Mouse (Mus musculus): ENCODE measurements around the gene Pdlim5. TPM values are rescaled to one million over a fixed set of nuclear protein-coding genes. Genes with fewer than 3 reads are reported as not detected.

Gene Pdlim5
- polyA plus RNA-seq, 1 experiment from 2014 or later = 51.4 TPM

DNA sequence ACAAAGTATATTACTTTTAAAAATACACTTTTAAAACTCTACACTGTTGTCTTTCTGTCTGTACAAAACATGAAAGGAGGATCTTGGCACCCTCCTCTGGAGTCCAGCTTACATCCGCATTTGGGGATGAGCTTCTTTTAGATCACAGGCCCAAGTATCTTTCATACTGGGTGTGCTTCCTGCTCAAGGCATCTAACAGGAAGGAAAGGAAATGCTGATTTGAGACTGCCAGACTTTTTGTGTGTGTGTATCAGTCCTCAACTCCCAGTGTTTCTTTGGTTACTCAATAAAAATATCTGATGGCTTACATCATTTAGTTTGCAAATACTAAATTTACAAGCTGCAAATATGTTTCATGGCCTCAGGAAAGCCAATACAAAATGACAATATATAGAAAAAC lies 42.3 kb downstream of the Pdlim5 start:
- ATAC-seq (ENCODE audit: low FRiP score, low TSS enrichment) = no peak
- H3K4me2 ChIP-seq (replicated peaks; ENCODE audit: low read depth, low read length) = no peak overlapping the region
- no peak overlapping the region for H3K27ac ChIP-seq (ENCODE audit: low read depth, low read length)
- no peak overlapping the region for H3K9ac ChIP-seq (ENCODE audit: low read depth, low read length)
- no peaks in the 10 kb centered on the region for H3K9me3 ChIP-seq (ENCODE audit: control insufficient read depth, low read length)
- H3K36me3 ChIP-seq (ENCODE audit: control insufficient read depth, insufficient read depth, low read length) = no peaks in the 10 kb centered on the region
- no peaks in the 10 kb centered on the region for H3K4me1 ChIP-seq (ENCODE audit: control insufficient read depth, insufficient read depth, low read length)
- no peak overlapping the region for H3K4me3 ChIP-seq (ENCODE audit: low read length)
- H3K27me3 ChIP-seq (ENCODE audit: control insufficient read depth, insufficient read depth, low read length) = no peaks in the 10 kb centered on the region
- WGBS = 86% methylated on average over 1 of the region's 1 CpGs

DNA sequence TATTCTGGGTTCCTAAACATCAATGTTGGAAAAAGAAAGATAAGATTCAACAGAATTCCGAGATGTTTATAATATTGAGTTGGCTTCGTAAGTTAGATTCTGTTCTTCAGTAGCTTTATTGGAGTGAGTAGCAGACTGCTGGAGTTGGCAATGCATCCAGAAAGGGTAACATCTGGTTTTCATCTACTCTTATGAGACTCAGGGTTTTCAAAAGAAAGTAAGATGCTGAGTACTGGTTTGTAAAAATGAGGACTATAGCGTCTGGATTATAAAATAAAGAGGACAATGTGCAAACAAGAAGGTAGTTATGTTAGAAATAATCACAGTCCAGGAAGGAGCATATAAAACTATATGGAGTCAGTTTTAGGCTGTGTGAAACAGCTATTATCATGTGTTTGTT lies 45.0 kb downstream of the Pdlim5 start:
- H3K4me2 ChIP-seq (replicated peaks; ENCODE audit: low read depth, low read length) = no peak overlapping the region
- H3K36me3 ChIP-seq (ENCODE audit: control insufficient read depth, insufficient read depth, low read length) = no peaks in the 10 kb centered on the region
- ATAC-seq (ENCODE audit: low FRiP score, low TSS enrichment) = no peak
- no peak overlapping the region for H3K9ac ChIP-seq (ENCODE audit: low read depth, low read length)
- H3K27me3 ChIP-seq (ENCODE audit: control insufficient read depth, insufficient read depth, low read length) = no peaks in the 10 kb centered on the region
- no peak overlapping the region for H3K27ac ChIP-seq (ENCODE audit: low read depth, low read length)
- no peaks in the 10 kb centered on the region for H3K9me3 ChIP-seq (ENCODE audit: control insufficient read depth, low read length)
- H3K4me3 ChIP-seq (ENCODE audit: low read length) = no peak overlapping the region
- no peaks in the 10 kb centered on the region for H3K4me1 ChIP-seq (ENCODE audit: control insufficient read depth, insufficient read depth, low read length)
- 84% methylated on average over 3 of the region's 3 CpGs for WGBS

DNA sequence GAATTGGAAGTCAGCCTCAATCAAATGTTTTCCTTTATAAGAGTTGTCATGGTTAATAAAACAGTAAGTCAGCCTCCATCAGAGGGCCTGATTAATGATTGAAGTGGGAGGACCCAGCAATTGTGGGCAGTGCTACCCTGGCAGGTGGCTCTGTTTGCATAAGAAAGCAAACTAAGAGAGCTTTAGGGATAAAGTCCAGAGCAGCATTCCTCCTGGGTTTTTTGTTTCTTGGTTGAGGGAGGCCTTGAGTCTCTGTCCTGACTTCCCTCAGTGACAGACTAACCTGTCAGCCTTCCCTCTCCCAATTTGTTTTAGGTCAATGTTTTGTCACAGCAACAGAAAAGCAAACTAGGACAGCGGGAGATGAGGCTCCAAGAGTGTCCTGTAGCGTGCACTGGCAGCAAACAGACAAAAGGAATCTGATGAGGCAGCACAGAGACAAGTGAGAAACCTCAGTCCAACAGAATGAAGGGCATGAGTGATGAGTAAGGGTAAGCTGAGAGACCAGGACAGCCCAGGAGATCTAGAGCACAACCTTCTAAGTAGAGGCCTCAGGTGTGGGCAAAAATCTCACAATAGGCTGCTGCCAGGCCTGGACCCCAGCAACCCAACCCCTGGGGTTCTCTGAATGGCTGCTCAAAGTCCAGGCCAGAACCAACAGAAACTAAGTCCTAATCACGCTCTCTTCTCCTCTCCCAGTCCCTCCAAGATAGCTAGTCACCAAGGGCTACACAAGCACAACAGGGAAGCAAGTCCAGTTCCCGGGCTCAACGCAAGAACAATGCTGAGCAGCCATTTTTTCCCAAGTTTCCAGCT lies 46.5 kb downstream of the Pdlim5 start:
- Histone ChIP-seq H3K4me3 (ENCODE audit: low read length) (no peak overlapping the region), H3K27ac (ENCODE audit: low read depth, low read length) (no peak overlapping the region), H3K27me3 (ENCODE audit: control insufficient read depth, insufficient read depth, low read length) (no peaks in the 10 kb centered on the region), H3K9ac (ENCODE audit: low read depth, low read length) (no peak overlapping the region), H3K4me2 (replicated peaks; ENCODE audit: low read depth, low read length) (no peak overlapping the region), H3K9me3 (ENCODE audit: control insufficient read depth, low read length) (no peaks in the 10 kb centered on the region), H3K4me1 (ENCODE audit: control insufficient read depth, insufficient read depth, low read length) (no peaks in the 10 kb centered on the region), H3K36me3 (ENCODE audit: control insufficient read depth, insufficient read depth, low read length) (no peaks in the 10 kb centered on the region)
- ATAC-seq (ENCODE audit: low FRiP score, low TSS enrichment) = no peak
- 88% methylated on average over 5 of the region's 5 CpGs for WGBS

DNA sequence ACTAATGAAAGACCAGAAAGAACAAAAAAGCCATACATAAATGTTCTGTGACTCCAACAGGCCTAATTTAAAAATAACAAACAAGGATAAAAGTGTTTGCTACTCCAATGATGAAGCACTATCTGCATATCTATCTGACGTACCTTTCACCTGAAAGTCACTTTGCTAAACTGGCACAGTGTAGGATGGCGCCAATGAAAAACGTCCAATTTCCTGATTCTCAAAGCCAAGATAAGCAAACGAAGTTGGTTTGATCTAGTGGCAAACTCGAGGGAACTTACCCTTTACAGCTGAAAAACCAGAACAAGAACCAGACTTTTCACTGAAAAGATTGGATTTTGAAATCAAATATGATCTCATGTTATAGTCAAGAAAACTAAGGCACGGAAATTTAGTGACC lies 49.2 kb downstream of the Pdlim5 start:
- no peaks in the 10 kb centered on the region for H3K9me3 ChIP-seq (ENCODE audit: control insufficient read depth, low read length)
- 69% methylated on average over 6 of the region's 6 CpGs for WGBS
- ATAC-seq (ENCODE audit: low FRiP score, low TSS enrichment) = no peak

DNA sequence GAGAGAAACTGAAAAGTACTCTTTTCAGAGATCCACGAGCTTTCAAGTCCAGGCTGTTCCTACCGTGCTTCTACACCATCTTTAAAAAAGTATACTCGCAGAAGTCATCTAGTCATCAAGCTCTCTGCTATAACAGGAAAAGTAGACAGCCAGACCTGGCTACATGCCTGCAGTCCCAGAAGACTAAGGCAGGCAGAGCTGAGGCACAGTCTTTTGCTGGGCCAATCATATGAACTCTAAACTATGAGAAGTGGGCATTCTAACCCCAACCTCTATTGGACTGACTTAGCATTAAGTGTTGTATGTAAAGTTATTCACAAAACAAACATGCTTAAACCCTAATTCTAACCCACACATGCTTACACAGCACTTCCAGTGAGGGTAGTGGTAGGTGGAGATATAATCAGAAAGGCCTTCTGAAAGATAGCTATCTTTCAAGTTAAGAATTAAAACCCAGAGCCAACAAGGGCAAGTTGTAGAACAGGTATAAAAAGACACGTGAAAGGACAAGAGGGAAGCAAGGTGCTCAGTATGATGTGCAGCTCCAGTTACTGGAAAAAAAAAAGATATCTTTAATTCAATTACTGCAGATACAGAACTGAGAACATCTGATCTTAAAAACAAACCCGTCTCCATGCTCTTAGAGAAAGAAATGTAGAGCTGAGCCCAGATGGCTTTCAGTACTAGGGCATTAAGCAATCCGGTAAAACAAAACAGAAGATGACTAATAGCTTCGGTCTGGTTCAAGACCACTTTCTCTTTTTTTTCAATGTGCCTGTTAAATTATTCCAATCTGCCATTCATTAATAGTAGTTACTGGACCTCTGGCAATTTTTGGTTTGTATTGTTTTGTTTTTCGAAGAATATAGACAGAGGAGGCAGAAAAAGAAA lies 50.0 kb downstream of the Pdlim5 start:
- WGBS = 73% methylated on average over 8 of the region's 8 CpGs
- ATAC-seq (ENCODE audit: low FRiP score, low TSS enrichment) = no peak
- Histone ChIP-seq H3K4me1 (ENCODE audit: control insufficient read depth, insufficient read depth, low read length) (no peaks in the 10 kb centered on the region), H3K4me2 (replicated peaks; ENCODE audit: low read depth, low read length) (no peak overlapping the region), H3K4me3 (ENCODE audit: low read length) (no peak overlapping the region), H3K27ac (ENCODE audit: low read depth, low read length) (no peak overlapping the region), H3K27me3 (ENCODE audit: control insufficient read depth, insufficient read depth, low read length) (no peaks in the 10 kb centered on the region), H3K9me3 (ENCODE audit: control insufficient read depth, low read length) (no peaks in the 10 kb centered on the region), H3K9ac (ENCODE audit: low read depth, low read length) (no peak overlapping the region), H3K36me3 (ENCODE audit: control insufficient read depth, insufficient read depth, low read length) (no peaks in the 10 kb centered on the region)

More for the DNA sequence above, 49.2 kb downstream of the Pdlim5 start:
- Histone ChIP-seq H3K27ac (ENCODE audit: low read depth, low read length) (no peak overlapping the region), H3K4me3 (ENCODE audit: low read length) (no peak overlapping the region), H3K9ac (ENCODE audit: low read depth, low read length) (no peak overlapping the region), H3K36me3 (ENCODE audit: control insufficient read depth, insufficient read depth, low read length) (no peaks in the 10 kb centered on the region), H3K4me1 (ENCODE audit: control insufficient read depth, insufficient read depth, low read length) (no peaks in the 10 kb centered on the region), H3K4me2 (replicated peaks; ENCODE audit: low read depth, low read length) (no peak overlapping the region), H3K27me3 (ENCODE audit: control insufficient read depth, insufficient read depth, low read length) (no peaks in the 10 kb centered on the region)

DNA sequence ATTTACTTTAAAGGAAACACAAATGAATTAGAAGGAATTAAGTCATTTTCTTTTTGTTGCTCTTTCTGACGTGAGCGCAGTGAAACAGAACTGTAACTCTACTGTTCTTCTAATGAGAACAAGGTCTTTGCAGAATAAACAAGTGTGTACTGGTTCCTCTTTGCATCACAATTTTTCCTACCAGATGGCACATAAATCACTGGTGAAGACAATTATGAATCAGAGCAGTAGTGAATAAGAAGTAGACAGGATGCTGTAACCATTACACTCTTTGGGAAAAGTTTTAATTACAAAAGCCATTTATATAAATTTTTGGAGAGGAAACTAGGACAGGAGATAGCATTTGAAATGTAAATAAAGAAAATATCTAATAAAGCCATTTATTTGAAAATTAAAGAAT lies 51.7 kb downstream of the Pdlim5 start:
- Histone ChIP-seq H3K27ac (ENCODE audit: low read depth, low read length) (no peak overlapping the region), H3K27me3 (ENCODE audit: control insufficient read depth, insufficient read depth, low read length) (no peaks in the 10 kb centered on the region), H3K9ac (ENCODE audit: low read depth, low read length) (no peak overlapping the region), H3K36me3 (ENCODE audit: control insufficient read depth, insufficient read depth, low read length) (no peaks in the 10 kb centered on the region), H3K9me3 (ENCODE audit: control insufficient read depth, low read length) (no peaks in the 10 kb centered on the region), H3K4me3 (ENCODE audit: low read length) (no peak overlapping the region), H3K4me1 (ENCODE audit: control insufficient read depth, insufficient read depth, low read length) (peaks cover 3% of the 10 kb centered on the region; the same call in 1 of the 2 replicates), H3K4me2 (replicated peaks; ENCODE audit: low read depth, low read length) (no peak overlapping the region)
- 89% methylated on average over 2 of the region's 2 CpGs for WGBS
- no peak for ATAC-seq (ENCODE audit: low FRiP score, low TSS enrichment)

DNA sequence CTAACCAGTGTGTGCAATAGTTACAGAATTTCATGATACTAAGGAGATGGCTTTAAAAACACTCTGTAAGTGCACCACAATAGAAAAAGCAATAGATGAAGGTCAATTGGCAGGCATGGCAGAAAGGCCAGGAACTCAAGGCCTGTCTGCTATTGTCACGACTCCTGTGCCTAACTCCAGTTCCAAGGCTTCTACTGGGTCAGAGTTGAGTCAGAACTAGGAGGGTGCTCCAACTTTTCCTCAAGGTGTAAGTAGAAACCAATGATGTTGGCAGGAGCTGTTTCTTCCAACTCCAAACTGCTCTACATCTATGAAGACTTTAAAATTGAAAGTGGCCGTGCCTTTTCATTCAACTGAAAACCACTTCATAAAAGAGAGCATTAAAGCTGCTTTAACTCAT lies 54.8 kb downstream of the Pdlim5 start:
- H3K36me3 ChIP-seq (ENCODE audit: control insufficient read depth, insufficient read depth, low read length) = no peaks in the 10 kb centered on the region
- peaks cover 3% of the 10 kb centered on the region; the same call in 1 of the 2 replicates for H3K4me1 ChIP-seq (ENCODE audit: control insufficient read depth, insufficient read depth, low read length)
- 90% methylated on average over 2 of the region's 2 CpGs for WGBS
- H3K9me3 ChIP-seq (ENCODE audit: control insufficient read depth, low read length) = no peaks in the 10 kb centered on the region
- no peak for ATAC-seq (ENCODE audit: low FRiP score, low TSS enrichment)
- H3K4me2 ChIP-seq (replicated peaks; ENCODE audit: low read depth, low read length) = no peak overlapping the region
- no peak overlapping the region for H3K9ac ChIP-seq (ENCODE audit: low read depth, low read length)
- H3K27me3 ChIP-seq (ENCODE audit: control insufficient read depth, insufficient read depth, low read length) = no peaks in the 10 kb centered on the region
- no peak overlapping the region for H3K27ac ChIP-seq (ENCODE audit: low read depth, low read length)
- no peak overlapping the region for H3K4me3 ChIP-seq (ENCODE audit: low read length)

DNA sequence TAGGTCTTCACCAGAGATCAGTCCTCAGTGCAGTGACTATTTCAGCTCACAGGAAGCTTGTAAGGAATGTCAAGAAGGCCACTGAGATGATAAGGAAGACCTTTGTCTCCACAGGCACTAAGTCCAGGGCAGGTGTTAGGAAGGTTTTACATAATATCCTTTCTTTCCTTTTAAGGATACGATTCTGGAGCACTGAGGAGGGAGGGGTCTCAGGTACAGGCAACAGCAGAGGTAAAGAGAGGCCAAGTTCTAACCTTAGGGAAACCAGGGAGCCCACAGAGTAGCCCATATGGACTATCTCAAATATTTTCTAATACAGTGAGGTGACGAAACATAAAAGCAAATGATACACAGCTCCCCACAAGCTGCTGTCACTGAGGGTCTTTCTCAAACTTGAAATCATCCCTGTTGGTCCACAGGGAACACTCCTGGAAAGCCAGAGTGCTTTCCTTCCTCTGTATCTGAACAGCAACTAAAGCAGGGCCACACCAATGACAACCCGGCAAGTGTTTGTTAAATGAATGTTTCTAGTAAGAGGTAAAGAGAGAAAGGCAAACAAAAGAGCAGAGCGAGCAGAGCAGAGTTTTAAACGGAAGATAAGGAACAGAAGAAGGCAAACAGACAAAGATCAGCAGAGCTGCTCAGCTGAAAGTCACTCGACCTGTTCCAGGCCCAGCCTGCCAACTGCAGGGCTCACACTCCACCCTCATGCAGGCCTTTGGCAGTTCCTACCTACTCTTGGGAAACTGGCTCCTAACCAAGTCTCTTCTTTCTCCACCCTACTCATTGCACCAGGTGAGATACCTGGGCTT lies 55.9 kb downstream of the Pdlim5 start:
- Histone ChIP-seq H3K27me3 (ENCODE audit: control insufficient read depth, insufficient read depth, low read length) (no peaks in the 10 kb centered on the region), H3K4me2 (replicated peaks; ENCODE audit: low read depth, low read length) (no peak overlapping the region), H3K9me3 (ENCODE audit: control insufficient read depth, low read length) (no peaks in the 10 kb centered on the region), H3K9ac (ENCODE audit: low read depth, low read length) (no peak overlapping the region), H3K4me3 (ENCODE audit: low read length) (no peak overlapping the region), H3K36me3 (ENCODE audit: control insufficient read depth, insufficient read depth, low read length) (no peaks in the 10 kb centered on the region), H3K4me1 (ENCODE audit: control insufficient read depth, insufficient read depth, low read length) (peaks cover 3% of the 10 kb centered on the region; the same call in 1 of the 2 replicates), H3K27ac (ENCODE audit: low read depth, low read length) (no peak overlapping the region)
- no peak for ATAC-seq (ENCODE audit: low FRiP score, low TSS enrichment)
- 70% methylated on average over 6 of the region's 6 CpGs for whole genome bisulfite sequencing

All from kidney, embryonic 14.5 days (tissue).